Mouse (Mus musculus) ovary, adult 18-20 months (tissue): ENCODE measurements around the gene Cdk2ap2.
A peak's percentile ranks its signal among the peaks of the same experiment; 100 is the strongest.
"Not testable (repeated sequence)": the region's sequence is repeated elsewhere in the genome, so short reads cannot be mapped to it uniquely, and the experiment has no call there.

Experiments used
- DNase-seq: peaks from one replicate; pipeline ENCODE4 v3.0.0; 2022; ENCODE audit warnings: low spot score, mixed read lengths

The Cdk2ap2 gene

GRCm38 (mm10) chr19:4096642-4097440 is at the start of gene Cdk2ap2:
Gene Cdk2ap2, plus strand, starts transcription at chr19:4097182.
- peak; percentile 99 for DNase-seq

- DNase-seq = peak; percentile 51
Measured at GRCm38 (mm10) chr19:4047859-4048258, 49.1 kb upstream of the Cdk2ap2 start.

DNA sequence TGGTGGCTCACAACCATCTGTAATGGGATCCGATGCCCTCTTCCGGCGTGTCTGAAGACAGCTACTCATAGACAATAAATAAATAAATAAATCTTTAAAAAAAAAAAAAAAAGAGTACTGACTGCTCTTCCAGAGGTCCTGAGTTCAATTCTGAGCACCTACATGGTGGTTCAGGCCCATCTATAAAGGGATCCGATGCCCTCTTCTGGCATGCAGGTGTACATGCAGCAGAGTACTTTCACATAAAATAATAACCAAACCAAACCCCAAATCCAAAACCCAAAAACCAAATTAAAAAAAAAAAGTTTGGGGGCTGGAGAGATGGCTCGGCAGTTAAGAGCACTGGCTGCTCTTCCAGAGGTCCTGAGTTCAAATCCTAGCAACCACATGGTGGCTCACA is 47.9 kb upstream of the Cdk2ap2 start:
- not testable (repeated sequence) for DNase-seq

- DNase-seq = no peak
Measured at GRCm38 (mm10) chr19:4051016-4051415, 46.0 kb upstream of the Cdk2ap2 start.

GRCm38 (mm10) chr19:4051741-4052515 is 45.1 kb upstream of the Cdk2ap2 start:
- no peak for DNase-seq

GRCm38 (mm10) chr19:4052516-4053030 is 44.4 kb upstream of the Cdk2ap2 start:
- no peak for DNase-seq

DNA sequence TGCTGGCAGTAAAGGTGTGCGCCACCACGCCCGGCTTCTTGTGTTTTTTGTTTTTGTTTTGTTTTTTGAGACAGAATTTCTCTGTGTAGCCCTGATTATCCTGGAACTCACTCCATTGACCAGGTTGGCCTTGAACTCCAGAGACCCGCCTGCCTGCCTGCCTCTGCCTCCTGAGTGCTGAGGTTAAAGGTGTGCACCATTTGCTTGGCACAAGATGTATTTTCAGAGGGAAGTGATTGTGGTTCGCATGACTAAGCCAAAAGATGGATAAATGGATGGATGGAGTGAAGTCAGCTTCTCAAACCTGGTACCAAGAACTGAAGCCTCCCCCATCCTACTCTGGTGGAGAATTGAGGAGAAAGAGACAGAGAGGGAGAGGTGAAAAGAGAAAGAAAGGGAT is 42.4 kb upstream of the Cdk2ap2 start:
- no peak for DNase-seq

- DNase-seq = no peak
Measured at GRCm38 (mm10) chr19:4055216-4055946, 41.6 kb upstream of the Cdk2ap2 start.

- no peak for DNase-seq
Measured at GRCm38 (mm10) chr19:4055947-4056693, 40.9 kb upstream of the Cdk2ap2 start.

DNA sequence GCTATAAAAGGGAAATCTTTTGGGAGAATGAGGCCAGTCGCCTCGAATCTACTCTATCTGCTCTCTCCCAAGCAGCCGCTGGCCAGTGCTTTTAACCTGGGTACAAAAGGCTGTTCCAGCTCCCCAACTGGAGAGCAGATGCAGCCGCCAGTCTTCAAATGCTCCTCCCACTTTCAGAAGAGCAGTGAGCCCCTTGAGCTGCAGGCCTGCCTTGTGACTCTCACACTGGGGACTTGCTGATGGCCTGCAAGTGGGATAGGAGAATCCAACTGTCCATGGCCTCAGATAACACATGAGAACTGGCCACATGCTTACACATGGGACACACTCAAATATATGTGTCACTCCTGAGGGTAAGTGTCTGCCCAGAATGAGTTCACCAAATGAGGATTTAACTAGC is 40.3 kb upstream of the Cdk2ap2 start:
- DNase-seq = no peak

- no peak for DNase-seq
Measured at GRCm38 (mm10) chr19:4057389-4057788, 39.6 kb upstream of the Cdk2ap2 start.

- no peak for DNase-seq
Measured at GRCm38 (mm10) chr19:4057962-4058361, 39.0 kb upstream of the Cdk2ap2 start.

DNA sequence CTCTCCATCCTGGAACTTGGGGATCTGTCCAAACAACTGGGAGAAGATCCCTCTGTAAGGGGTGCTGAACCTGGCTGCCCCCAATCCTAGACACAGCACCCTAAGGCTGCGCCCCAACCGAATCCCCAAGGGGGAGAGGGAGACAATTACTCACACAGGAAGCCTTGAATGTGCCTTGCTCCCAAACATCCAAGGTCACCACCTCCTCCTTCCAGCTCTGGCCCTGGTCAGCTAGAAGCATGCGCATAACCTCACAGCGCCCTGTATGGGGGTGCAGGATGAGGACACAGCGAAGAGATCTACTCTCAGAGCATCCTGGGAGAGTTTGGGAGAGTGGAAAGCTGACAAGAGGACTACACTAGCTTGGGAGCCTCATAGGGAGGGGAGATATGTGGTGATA is 38.4 kb upstream of the Cdk2ap2 start:
- peak; percentile 60 for DNase-seq

DNA sequence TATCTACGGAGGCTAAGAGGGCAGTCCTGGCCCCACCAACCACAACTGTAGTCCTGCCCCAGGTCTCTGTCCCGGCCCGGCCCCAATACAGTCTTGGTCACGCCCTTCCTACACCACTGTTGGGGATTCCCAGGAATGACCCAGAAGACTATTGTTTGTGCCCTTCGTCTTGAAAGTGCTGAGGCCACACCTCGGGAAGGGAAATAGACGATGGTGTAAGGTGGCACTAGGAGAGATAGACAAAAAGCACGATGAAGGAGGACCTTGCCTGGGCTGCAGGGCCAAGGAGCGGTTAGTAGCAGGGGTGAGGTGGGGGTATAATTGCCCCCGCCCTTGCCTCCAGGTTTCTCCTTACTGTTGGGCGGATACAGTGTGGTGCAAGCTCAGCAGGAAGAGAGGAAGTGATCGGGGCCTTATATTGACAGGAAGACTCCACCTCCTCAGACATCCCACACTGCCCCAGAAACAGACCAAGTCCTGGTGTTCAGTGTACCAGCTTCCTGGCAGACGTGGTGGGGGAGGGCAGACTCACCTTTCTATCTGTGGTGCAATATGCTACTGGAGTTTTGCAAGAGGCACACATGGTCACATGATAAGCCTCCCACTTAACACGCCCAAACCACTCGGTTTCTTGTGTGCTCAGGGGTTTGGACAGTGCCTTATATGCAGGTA is 37.8 kb upstream of the Cdk2ap2 start, which contains the start of gene Gstp3:
Gene Gstp3, minus strand, starts transcription at position 501 of the 672 bp plus-strand sequence.
- no peak for DNase-seq

GRCm38 (mm10) chr19:4060044-4060898 is 36.7 kb upstream of the Cdk2ap2 start:
- not testable (repeated sequence) for DNase-seq

DNA sequence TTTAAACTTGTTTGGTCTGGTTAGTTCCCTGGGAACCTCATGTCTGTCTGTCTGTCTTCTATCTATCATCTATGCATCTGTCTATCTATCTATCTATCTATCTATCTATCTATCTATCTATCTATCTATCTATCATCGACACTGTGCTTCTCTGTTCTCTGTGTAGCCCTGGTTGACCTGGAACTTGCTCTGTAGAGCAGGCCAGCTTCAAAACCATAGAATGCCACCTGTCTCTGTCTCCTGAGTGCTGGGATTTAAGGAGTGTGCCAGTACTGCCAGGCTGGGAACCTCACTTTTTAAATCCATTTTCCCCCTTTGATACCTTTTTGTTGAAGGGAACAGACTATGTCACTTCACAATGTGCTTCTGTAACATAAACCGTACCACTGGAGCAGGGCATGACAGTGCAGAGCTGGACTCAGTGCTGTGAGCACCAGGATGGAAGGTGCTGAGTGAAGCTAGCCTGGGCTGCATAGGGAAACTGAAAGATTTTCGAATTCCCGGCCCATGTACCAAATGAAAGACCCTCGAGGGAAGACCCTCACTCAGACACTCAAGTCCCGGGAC is 36.0 kb upstream of the Cdk2ap2 start:
- DNase-seq = no peak

DNA sequence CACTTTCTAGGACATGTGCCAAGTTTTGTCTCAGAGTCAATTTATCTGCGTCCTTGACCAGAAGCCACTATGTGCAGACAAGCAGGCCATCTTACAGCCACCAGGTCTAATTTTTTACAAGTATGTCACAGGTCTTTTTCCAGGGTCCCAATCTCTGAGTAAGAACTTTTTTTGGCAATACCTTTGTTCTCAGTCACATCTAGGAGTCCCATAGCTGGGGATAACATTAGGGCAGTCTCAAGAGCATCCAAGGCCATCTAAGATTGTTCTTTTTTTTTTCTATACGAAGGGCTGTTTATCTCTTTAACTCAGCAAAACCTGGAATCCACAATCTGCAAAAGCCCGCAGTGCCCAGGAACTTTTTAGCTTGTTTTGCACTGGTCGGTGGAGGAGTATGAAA is 33.6 kb upstream of the Cdk2ap2 start:
- DNase-seq = not testable (repeated sequence)

- not testable (repeated sequence) for DNase-seq
Measured at GRCm38 (mm10) chr19:4064501-4064900, 32.5 kb upstream of the Cdk2ap2 start.

DNA sequence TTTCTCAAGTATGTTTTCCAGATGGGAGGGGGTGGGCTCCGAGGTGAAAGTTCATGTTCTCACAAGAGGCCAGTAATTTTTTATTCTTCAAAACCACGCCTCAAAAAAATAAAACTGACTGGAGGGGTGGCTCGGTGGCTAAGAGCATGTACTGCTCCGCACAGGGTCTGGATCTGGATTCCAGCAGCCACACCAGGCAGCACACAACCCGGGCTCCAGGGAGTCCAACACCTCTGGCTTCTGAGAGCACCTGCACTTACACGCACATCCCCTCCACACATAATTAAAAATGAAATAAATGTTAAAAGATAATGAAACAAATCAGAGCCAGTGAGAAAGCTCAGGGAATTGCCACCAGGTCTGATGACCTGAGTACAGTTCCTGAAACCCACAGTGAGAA is 30.7 kb upstream of the Cdk2ap2 start:
- no peak for DNase-seq

- no peak for DNase-seq
Measured at GRCm38 (mm10) chr19:4066877-4067276, 30.1 kb upstream of the Cdk2ap2 start.
